Mouse (Mus musculus) heart, adult 2 months (tissue): ENCODE measurements around the gene Sytl1.

Experiments used
- CTCF ChIP-seq: fragments of 200-600 bp; IDR thresholded peaks from 2 replicates; pipeline ENCODE4 v1.8.1; 2022; ENCODE audit warnings: antibody characterized with exemption, mild to moderate bottlenecking, moderate library complexity
- EP300 ChIP-seq: fragments of 200-500 bp; IDR thresholded peaks from 2 replicates; pipeline ENCODE4 v1.6.1; 2011; ENCODE audit warnings: low read depth, low read length, control low read depth; ENCODE audit not compliant: insufficient read depth
- POLR2A ChIP-seq: fragments of 200-500 bp; IDR thresholded peaks from 2 replicates; pipeline ENCODE4 v1.6.1; 2011; ENCODE audit warnings: mild to moderate bottlenecking, low read depth, low read length, control low read depth; ENCODE audit not compliant: insufficient read depth

- TF ChIP-seq CTCF, result no peak
- TF ChIP-seq POLR2A, result no peak
- no peak for TF ChIP-seq EP300
Observed at GRCm38 (mm10) chr4:133203591-133203990, 59.3 kb downstream of the Sytl1 start.
